Mouse (Mus musculus) adrenal gland, postnatal 4 days (tissue): Measurements from ENCODE around the gene Gfm1. TPM values are rescaled to one million over a fixed set of nuclear protein-coding genes. Genes with fewer than 3 reads are reported as not detected.

ENCODE experiments used
- DNase-seq, 2 experiments: peaks; one replicate each; pipeline ENCODE4 v3.0.0; 2021 to 2022; ENCODE audit warnings: low spot score in 2 of 2, mixed read lengths in 2 of 2
- long read RNA-seq, 2 experiments: library from polyadenylated mRNA; stranded (forward); transcript quantifications; one replicate each; pipeline ENCODE4 v2.0.0; 2021
- total RNA-seq, 2 experiments: library from RNA; stranded (reverse); gene quantifications; 2 replicates each; pipeline ENCODE4 v1.2.3; 2021

Gene Gfm1
- total RNA-seq, result 10 to 100 TPM; 79.5 to 82.8 TPM
- long read RNA-seq, experiment 1, full-length matches to known transcripts, result 34 of 40 reads
- long read RNA-seq, experiment 1, partial matches to known transcripts, result 1 of 40 reads
- long read RNA-seq, experiment 1, other reads (novel, unspliced or antisense), result 5 of 40 reads
- long read RNA-seq, experiment 2, full-length matches to known transcripts, result 55 of 69 reads
- long read RNA-seq, experiment 2, partial matches to known transcripts, result 5 of 69 reads
- long read RNA-seq, experiment 2, other reads (novel, unspliced or antisense), result 9 of 69 reads

- peak; percentile 71 to 82 for DNase-seq
Observed at GRCm38 (mm10) chr3:67429999-67430380, at the start of gene Gfm1. Gene Gfm1 (plus strand): TSS chr3:67430096.

GRCm38 (mm10) chr3:67429338-67429998 is 428 bp upstream of the Gfm1 start:
- no peak for DNase-seq

GRCm38 (mm10) chr3:67434011-67434410 is 4.1 kb downstream of the Gfm1 start:
- no peak for DNase-seq

- DNase-seq, result no peak
Observed at GRCm38 (mm10) chr3:67447143-67447542, 17.2 kb downstream of the Gfm1 start.

- DNase-seq, result no peak
Observed at GRCm38 (mm10) chr3:67449660-67450059, 19.8 kb downstream of the Gfm1 start.

GRCm38 (mm10) chr3:67450601-67451210 is 20.8 kb downstream of the Gfm1 start:
- no peak for DNase-seq

- no peak for DNase-seq
Observed at GRCm38 (mm10) chr3:67459881-67460280, 30.0 kb downstream of the Gfm1 start.

GRCm38 (mm10) chr3:67462015-67462414 is 32.1 kb downstream of the Gfm1 start:
- no peak for DNase-seq

GRCm38 (mm10) chr3:67462578-67462977 is 32.7 kb downstream of the Gfm1 start:
- no peak for DNase-seq

GRCm38 (mm10) chr3:67463001-67463400 is 33.1 kb downstream of the Gfm1 start:
- no peak for DNase-seq

- DNase-seq, result peak; percentile 21 to 45
Observed at GRCm38 (mm10) chr3:67463450-67464372, 33.8 kb downstream of the Gfm1 start, which contains the start of gene Lxn. Gene Lxn (minus strand): TSS chr3:67463926.

GRCm38 (mm10) chr3:67466576-67466975 is 36.7 kb downstream of the Gfm1 start:
- DNase-seq, result no peak

GRCm38 (mm10) chr3:67467281-67467680 is 37.4 kb downstream of the Gfm1 start:
- DNase-seq, result no peak

GRCm38 (mm10) chr3:67471408-67472127 is 41.7 kb downstream of the Gfm1 start:
- DNase-seq, result no peak

GRCm38 (mm10) chr3:67473438-67473837 is 43.5 kb downstream of the Gfm1 start:
- DNase-seq, result no peak

GRCm38 (mm10) chr3:67479806-67480205 is 49.9 kb downstream of the Gfm1 start:
- no peak for DNase-seq

- DNase-seq, result no peak
Observed at GRCm38 (mm10) chr3:67482400-67482799, 52.5 kb downstream of the Gfm1 start.

- no peak for DNase-seq
Observed at GRCm38 (mm10) chr3:67485233-67485632, 55.3 kb downstream of the Gfm1 start.

GRCm38 (mm10) chr3:67490156-67490555 is 60.3 kb downstream of the Gfm1 start:
- DNase-seq, result no peak

- no peak for DNase-seq
Observed at GRCm38 (mm10) chr3:67492086-67492869, 62.4 kb downstream of the Gfm1 start.
